Mouse (Mus musculus): ENCODE measurements around the gene Htr5a. TPM values are rescaled to one million over a fixed set of nuclear protein-coding genes. Genes with fewer than 3 reads are reported as not detected.

Gene Htr5a
- total RNA-seq (2021), result not detected
- long read RNA-seq, experiment 1, result 0 reads
- long read RNA-seq, experiment 2, result 0 reads

DNA sequence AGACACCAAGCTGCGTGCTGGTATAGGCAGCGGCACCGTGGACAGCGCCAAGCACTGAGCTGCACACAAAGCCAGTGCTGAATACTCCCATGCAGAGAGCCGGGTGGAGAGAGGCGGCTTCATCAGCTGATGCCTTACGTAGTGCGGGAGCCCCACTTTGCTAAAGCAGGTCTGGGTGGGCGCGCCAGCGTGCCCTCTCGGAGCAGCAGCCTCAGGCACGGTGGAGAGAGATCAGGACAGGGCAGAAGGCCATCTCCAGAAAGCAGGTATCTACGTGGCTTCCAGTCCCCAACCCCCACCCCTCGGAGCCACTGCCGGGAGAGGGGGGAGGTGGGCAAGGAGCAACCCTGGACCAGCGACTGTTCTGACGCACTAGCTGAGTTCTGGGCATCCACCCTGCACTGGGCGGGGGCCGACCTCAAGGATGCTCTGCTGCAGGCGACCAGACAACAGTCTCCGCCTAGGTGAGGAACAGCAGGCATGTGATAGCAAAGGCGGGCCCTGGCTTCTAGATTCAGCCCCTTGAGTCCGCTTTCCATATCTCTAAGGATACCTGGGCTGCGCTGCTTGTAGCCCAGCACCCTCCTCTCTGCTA lies at the start of gene Htr5a:
Gene Htr5a, plus strand, starts transcription at position 449 of the 595 bp plus-strand sequence.
- DNase-seq (ENCODE audit: low spot score in 2 of 2), result no peak

DNA sequence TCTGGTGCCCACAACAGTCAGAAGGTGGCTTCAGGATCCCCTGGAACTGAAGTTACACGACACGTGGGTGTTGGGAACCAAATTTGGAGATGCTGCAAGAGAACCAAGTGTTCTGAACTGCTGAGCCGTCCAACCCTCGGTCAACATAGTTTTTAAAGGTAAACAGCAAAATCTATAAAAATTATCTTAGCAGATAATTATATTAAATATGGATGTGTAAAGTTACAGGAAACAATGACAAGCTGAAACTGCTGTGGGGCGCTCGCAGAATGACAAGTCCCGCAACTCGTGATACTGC lies 49.8 kb upstream of the Htr5a start:
- no peak for DNase-seq (ENCODE audit: low spot score in 2 of 2)

DNA sequence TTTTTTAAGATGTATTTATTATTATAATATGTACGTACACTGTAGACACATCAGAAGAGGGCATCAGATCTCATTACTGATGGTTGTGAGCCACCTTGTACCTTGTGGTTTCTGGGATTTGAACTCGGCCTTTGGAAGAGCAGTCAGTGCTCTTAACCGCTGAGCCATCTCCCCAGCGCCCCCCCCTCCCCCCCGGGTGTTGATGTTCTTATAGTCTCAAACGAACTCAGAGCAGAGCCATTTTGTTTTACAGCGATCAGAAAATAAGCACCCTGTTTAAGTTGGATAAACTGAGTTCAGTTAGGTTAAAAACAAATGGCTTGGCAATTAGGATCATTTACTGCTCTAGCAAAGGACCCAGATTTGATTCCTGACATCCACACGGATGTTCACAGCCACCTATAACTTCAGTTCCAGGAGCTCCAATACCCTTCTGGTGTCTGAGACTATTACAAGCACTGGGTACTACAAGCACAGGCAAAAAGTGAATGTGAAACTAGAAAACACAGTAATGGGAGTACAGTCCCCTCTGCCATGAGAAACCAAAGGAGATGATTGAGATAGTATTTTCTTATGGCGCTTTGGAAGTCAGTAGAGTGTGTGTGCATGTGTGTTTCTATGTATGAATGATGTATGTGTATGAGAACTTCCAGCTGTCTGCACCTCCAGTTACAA lies 49.3 kb upstream of the Htr5a start:
- no peak for DNase-seq (ENCODE audit: low spot score in 2 of 2)

DNA sequence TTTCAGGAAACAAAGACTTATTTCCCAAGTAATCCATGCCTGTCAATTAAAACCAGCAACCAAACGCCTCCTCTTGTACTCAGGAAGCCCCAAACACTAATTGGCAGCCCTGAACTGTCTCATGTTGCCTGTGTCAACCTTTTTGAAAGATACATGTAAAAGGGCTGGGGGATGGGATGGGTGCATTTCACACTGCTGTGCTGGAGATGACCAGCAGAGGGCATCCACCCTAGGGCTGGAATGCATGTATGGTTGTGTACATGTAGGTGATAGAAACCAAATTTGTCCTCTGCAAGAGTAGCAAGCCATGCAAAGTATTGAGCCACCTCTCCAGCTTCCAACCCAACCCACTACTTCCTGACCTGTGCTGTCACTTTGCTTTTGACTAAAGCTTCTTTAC lies 48.0 kb upstream of the Htr5a start:
- DNase-seq (ENCODE audit: low spot score in 2 of 2), result peak; percentile 60 to 67

DNA sequence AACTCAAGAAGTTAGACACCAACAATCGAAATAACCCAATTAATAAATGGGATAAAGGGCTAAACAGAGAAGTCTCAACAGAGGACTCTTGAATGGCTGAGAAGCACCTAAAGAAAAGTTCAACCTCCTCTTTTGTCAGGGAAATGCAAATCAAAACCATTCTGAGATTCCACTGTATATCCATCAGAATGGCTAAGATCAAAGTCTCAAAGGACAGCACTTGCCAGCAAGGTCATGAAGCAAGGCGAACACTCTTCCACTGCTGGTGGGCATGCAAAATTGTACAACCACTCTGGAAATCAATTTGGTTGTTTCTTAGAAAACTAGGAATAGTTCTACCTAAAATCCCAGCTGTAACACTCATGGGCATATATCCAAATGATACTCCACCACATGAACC lies 27.7 kb upstream of the Htr5a start:
- no peak for DNase-seq (ENCODE audit: low spot score in 2 of 2)

DNA sequence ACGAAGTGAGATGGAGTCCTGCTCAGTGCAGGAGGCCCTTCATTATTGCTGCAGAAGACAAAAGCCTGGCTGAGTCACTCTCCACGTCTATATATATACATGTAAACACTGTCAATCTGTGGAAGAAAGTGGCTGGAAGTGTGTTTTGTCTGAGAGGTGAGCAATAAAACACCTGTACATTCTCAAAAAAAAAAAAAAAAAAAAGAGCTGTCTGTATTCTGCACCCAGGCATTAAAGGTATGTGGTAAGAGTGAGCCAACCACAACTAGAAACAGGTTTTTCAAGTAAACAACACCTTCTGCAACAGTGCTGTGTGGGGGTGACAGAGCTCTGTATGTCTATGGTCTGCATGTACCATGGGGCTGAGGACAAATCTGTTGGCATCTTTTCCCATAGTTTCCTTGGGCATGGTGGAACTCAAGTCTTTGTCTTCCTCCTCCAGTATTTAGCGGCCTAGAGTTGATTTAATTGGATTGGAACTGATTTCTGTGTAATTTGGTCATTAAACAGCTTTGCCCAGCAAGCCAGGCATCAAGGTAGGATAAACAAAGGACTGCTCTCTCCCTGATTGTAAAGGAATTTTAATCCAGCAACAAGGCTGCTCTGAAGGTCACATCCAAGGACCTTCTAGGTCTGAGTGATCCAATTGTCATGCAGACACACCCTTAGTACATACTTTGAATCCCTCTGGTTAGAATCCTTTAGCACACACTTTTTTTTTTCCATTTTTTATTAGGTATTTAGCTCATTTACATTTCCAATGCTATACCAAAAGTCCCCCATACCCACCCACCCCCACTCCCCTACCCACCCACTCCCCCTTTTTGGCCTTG lies 22.9 kb upstream of the Htr5a start:
- no peak for DNase-seq (ENCODE audit: low spot score in 2 of 2)

DNA sequence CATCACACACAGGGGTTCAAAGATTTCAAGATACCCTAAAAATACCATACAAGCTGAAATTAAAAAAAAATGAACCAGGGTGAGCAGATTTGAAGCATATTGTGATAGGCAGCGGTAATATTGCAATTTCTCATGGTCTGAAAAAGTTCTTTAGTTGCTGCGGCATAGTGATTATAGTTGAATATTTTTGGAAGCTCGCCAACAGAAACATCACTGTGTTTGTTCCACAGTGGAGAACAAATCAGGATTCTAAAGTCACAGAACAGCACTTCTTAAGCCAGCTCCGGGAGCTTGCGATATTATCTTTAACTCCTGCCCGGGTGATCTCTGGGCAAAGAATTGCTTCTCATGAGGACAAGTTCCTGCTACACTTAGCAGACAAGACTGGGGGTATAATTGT lies 20.8 kb upstream of the Htr5a start:
- no peak for DNase-seq (ENCODE audit: low spot score in 2 of 2)

DNA sequence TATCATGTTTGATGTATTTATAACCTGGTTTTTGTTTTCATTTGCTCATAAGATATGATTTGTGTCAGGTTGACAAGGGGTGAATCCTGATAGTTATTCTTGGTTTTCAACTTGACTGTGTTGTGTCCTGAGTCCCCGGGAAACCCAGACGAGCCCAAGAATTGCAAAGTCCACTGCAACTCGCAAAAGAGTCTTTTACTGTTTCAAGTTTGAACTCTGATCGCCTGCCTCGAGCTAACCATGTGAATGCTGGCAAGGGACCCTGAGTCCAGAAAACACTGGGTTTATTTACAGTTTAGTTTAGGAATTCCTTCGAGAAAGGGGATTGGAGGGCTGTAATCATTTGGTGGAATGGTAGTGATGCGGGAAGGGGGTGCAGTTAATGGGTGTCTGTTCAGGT lies 14.0 kb upstream of the Htr5a start:
- no peak for DNase-seq (ENCODE audit: low spot score in 2 of 2)

DNA sequence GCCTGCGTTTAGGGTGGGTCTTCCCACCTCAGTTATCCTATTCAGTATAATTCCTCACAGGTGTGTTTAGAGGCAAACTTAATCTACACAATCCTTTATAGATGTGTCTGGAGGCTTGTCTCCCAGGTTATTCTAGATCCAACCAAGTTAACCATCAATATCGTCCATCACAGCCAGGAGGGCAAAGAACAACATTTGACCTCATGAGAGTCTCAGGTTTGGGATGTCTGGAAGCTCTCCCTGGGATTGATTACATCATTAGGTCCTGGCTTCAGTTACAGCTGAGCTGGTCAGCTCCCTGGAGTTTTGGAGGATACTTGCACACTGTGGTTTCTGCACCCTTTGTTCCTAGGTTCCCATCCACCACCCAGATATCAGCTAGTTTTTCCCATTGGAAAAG lies 6.9 kb upstream of the Htr5a start:
- no peak for DNase-seq (ENCODE audit: low spot score in 2 of 2)

DNA sequence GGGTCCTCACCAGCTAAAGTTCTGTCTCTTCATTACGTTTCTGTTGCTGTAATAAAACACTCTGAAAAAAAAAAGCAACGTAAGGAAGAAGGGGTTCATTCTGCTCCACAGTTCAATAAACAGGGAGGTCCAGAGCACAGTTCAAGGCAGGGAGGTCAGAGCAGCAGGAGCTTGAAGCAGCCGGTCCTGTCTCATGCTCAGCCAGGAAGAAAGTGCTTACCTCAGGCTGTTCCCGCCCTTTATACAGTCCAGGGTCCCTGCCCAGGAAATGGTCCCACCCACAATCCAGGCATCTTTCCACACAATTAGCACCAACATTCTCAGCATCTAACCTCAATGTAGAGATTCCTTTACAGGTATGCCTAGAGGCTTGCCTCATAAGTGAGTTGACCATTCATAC lies 3.9 kb upstream of the Htr5a start:
- no peak for DNase-seq (ENCODE audit: low spot score in 2 of 2)

DNA sequence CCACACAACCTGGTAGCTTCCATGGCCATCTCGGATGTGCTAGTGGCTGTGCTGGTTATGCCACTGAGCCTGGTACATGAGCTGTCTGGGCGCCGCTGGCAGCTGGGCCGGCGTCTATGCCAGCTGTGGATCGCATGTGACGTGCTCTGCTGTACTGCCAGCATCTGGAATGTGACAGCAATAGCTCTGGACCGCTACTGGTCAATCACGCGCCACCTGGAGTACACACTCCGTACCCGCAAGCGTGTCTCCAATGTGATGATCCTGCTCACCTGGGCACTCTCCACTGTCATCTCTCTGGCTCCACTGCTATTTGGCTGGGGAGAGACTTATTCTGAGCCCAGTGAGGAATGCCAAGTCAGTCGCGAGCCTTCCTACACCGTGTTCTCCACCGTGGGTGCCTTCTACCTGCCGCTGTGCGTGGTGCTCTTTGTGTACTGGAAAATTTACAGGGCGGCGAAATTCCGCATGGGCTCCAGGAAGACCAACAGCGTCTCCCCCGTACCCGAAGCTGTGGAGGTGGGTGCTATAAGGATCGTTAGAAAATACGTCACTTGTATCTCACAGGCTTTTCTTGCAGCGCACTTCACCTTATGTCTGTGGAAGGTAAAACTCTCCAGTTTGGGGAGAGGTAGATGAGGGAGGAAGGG lies 847 bp downstream of the Htr5a start:
- no peak for DNase-seq (ENCODE audit: low spot score in 2 of 2)

DNA sequence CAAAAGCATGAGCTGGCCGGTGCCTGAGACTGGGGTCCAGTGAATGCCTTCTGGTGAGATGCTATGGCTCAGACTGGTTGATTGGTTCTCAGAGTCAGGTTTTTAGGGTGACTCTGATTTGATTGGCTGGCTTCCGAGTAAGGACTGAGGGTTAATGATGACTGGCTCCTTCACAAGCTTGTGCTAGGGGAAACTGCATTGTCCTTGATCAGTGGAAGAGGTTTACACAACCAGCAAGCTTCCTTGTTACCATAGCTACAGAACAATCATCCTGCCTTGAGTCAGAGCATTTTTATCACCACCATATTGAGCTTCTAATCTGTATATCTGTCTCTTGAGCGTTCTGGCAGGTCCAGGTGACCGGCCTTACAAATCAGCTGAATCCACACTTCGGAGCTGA lies 5.0 kb downstream of the Htr5a start:
- DNase-seq (ENCODE audit: low spot score in 2 of 2), result no peak

DNA sequence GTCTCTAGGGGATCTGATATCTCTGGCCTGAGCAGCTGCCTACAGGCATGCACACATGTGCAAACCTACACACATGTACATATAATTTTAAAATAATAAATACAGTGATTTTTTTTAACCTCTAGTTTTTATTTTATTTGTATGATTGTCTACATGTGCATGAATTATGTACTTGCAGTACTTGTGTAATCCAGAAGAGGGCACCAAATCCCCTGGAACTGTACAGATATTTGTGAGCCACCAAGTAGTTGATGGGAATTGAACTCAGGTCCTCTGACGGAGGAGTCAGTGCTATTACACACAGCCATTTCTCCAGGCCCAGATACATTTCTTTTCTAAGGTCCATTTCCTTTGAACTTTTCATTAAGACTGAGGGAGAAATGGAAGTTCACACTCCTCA lies 12.3 kb downstream of the Htr5a start:
- peak in 1 of 2 experiments; percentile 6 for DNase-seq (ENCODE audit: low spot score in 2 of 2)

DNA sequence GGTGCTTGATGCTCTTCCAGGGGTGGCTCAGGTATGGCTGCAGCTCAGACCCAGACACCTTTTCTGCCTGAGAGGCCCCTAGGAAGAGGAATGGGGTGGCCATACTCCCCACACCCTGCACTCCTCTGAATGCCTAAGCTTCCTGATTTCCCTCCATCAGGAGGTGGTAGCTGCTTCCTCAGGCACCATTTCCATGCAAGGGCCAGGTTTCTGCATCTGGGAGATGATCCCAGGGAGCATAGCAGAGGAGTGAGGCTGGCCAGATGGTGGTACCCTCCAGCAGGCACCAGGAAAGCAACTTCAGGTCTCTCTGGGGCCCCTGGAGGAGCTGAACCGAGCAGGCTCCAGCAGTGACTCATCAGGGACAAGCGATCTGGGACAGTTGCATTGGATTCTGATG lies 13.8 kb downstream of the Htr5a start:
- DNase-seq (ENCODE audit: low spot score in 2 of 2), result no peak

DNA sequence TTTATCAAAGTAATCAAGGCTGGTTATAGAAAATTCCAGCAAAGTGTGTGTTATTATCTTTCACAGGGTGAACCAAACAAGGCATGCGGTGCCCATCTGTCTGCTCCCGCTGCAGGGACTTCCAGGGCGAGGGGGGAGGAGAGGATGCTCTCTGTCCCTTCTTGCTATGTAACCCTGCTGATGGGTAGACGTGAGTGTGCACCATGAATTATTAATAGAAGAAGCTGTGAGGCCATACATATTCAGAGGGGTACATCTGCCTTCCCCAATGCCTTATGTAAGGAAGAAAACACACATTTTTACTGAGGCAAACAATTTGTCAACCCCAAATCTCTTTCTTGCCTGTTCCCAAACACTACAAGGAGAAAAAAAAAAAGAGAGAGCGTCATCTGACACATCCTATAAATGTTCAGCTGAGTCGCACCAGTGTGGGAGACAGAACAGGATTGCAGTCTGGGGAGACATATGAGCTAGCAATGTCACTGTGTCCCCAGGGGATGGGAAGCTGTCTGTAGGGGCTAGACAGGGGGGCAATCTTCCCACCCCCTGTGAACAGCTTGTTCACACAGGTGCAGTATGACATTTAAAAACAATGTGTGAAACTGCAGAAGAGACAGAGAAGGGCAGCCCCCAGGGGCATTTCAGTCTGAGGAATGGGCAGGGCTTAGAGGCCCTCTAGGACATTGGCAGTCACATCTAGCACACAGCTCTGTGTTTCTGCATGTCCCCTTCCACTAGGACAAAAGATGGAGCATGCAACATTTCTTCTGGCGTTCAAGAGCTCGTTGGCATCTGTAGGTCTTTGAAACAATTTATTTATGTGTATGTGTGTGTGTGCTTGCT lies 31.5 kb downstream of the Htr5a start:
- DNase-seq (ENCODE audit: low spot score in 2 of 2), result no peak

DNA sequence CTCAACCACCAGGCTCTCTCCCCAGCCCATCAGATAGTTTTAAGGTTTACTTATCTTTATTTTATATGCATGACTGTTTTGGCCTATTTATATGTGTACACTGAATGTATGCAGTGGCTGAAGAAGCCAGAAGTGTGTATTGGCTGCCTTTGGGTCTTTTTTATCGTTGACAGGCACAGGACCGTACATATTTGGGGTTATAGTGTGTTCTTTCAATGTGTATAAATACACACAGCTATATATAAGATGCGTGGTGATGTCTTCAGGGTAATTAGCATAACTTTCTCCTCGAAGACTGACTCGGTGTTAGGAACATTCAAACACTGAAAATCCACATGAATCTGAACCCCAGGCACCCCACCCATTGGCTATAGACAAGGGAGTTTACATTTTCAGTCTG lies 32.3 kb downstream of the Htr5a start:
- no peak for DNase-seq (ENCODE audit: low spot score in 2 of 2)

DNA sequence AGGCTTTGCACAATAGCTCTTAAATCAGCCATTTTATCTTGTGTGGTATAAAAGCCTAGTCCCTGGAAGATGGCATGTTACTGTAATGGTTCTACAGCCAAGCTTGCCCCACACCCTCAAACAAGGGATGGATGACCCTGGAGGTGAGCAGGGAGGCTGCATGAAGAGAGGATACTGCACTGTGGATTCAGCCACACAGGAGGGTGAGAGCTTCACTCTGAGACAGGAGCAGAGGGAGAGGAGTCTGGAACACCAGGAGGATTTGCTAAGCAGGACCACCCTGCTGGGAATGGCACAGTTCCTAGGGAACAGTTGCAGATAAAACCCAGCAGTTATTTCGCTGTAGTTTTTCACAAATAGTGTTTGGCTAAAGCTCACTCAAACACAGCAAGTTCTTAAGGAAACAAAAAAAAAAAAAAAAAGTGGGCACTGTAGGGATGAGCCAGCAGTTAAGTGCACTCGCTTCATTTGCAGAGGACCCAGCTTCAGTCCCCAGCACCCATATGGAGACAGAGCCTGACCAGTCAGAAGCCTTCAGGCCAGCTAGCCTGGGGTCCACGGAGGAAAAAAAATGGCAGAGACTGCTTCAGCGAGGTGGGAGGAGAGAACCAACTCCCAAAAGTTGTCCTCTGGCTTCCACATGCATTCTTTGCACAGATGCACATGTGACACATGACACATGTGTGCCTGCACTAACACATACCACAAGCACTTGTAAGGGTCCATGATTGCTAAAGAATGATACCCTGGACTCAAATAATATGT lies 33.6 kb downstream of the Htr5a start:
- DNase-seq (ENCODE audit: low spot score in 2 of 2), result no peak

DNA sequence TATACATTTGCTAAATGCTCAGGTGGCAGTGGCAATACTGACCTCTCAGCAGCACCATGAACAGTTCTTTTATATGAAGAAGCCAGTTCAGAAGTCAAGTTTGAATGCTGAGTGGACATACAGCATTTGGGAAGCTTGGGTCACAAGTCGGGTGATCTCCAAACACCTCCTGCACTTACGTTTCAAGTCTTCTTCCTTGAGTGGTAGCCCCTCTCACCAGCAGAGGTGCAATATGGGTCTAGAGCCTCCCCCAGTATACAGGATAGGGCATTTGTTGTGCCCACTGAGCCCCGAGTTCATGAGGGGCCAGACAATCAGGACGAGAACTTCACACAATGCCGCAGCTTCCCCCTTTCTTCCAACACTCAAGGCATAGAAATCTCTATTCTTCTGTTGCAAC lies 36.4 kb downstream of the Htr5a start:
- DNase-seq (ENCODE audit: low spot score in 2 of 2), result no peak

DNA sequence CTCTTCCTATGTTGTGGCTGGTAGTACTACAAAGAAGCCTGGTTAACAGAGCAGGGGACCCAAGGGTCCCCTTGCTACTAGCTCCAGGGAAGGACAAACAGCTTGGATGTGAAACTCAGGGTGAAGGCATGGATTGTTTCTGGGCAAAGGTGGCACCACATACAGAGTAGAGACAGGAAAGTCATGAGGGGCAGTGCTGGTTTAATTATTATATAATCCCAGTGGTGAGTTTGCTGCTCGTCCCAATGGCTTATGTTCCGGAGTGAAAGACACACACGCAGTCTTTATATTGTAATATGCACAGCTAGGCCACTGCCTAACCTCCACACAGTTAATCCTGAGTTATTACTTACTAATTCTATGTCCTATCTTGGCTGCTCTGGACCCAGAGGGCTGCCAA lies 37.8 kb downstream of the Htr5a start:
- DNase-seq (ENCODE audit: low spot score in 2 of 2), result no peak

DNA sequence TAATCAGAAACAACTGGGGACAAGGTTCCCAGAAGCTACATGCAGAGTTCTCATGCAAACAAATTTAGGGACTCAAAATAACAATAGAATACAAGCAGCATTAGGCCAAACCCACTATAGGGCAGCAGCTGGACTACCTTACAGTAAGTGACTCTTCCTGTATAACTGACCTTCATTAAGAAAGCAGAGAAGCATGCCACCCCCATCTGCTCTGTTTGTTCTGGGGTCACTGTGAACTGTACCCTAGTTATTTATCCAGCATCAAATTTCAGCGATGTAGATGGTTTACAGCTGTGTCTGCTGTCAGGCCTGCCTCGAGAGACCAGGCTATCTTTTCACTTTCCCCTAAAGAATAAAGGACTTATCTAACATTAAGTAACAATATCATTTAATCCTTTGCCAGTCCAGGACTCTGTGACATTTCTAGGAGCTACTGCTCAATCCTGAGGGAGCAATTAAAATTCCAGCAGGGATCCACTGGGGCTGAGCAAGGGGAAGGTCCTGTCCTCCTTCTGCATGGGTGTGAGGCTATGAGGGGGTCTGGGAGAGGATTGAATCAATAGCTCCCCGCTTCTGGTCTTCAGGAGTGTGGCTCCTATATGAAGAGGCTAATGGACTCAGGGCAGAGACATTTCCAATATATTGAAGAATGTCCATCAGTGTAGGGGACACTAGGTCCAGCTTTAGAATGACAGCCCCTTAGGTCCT lies 38.5 kb downstream of the Htr5a start:
- no peak for DNase-seq (ENCODE audit: low spot score in 2 of 2)

Data from adrenal gland, adult 18-20 months (tissue).